11 mouse cellular contexts compared by ENCODE assay signal in genomic region chr15:89468577-89468976, GRCm38 (mm10). TPM values are rescaled to one million over a fixed set of nuclear protein-coding genes. Genes with fewer than 3 reads are reported as not detected.
DNase-seq lines count a peak whose midpoint lies in the region; ATAC-seq and TF ChIP-seq lines count a peak whose summit lies in the region.
"Had no signal": no experiment of that assay in that cellular context is flagged by ENCODE, and none has a peak within 500 bp of the region (broad histone marks: within the 10 kb centered on the region; RNA-seq: fewer than 3 reads in every experiment).

No protein-coding gene starts in this region.

- no peak for DNase-seq in gastrocnemius, adult 2 months
- DNase-seq in gastrocnemius, postnatal 4 days (ENCODE audit: low spot score in 2 of 2): no peak
- peak; percentile 22 for DNase-seq in lung, postnatal 10 days
- DNase-seq in lung, postnatal 25 days (ENCODE audit: low spot score): no peak
- DNase-seq in R1 (ENCODE audit: low read depth, low spot score): peak; percentile 75
- DNase-seq in adrenal gland, postnatal 4 days (ENCODE audit: low spot score in 2 of 2): no peak
- no peak for DNase-seq in thymus, adult 18-20 months
- DNase-seq: adrenal gland, adult 8-10 months; kidney, postnatal 25 days had no signal

- H3K27ac ChIP-seq in gastrocnemius, adult 2 months: no peak overlapping the region
- H3K27ac ChIP-seq: lung, embryonic 15.5 days had no signal

- peak; percentile 69 for TF ChIP-seq CTCF in gastrocnemius, adult 2 months (IDR thresholded peaks at IDR 0.05)

- intact Hi-C loops in gastrocnemius, adult 2 months (cut with DNase I): loop anchor here (5.0 kb wide), 2 partner anchors 39 to 96 kb away; partner anchors contain the start of gene Sco2

- ATAC-seq in monocyte, adult 5-6 weeks (replicated peaks; ENCODE audit: insufficient number of reproducible peaks, low FRiP score, low TSS enrichment, poor library complexity, severe bottlenecking): 0 out of 2 replicates have a peak, but pooled peaks have one; percentile 53

- H3K4me3 ChIP-seq in gastrocnemius, adult 2 months: no peak overlapping the region
- H3K4me3 ChIP-seq: lung, embryonic 15.5 days had no signal

RNA-seq across cellular contexts. Expression of gene Arsa, which starts 8.6 kb away (rescaled TPM):
- total RNA-seq in gastrocnemius, adult 2 months (2021): 1 to 10 TPM; 3.0 to 4.6 TPM
- total RNA-seq in gastrocnemius, postnatal 4 days (2021): 10 to 100 TPM; 13.6 to 15.2 TPM
- 11.2 to 12.6 TPM (median 11.7 TPM) in 3 replicates for total RNA-seq in monocyte, adult 5-6 weeks (2017)
- 10 to 100 TPM; 24.4 to 25.0 TPM for total RNA-seq in adrenal gland, postnatal 4 days (2021)

RNA-seq across cellular contexts. Expression of gene Mapk8ip2, which starts 14.9 kb away (rescaled TPM):
- total RNA-seq in gastrocnemius, adult 2 months (2021): under 1 TPM; 0.08 to 0.25 TPM
- under 1 TPM; 0.31 to 0.32 TPM for total RNA-seq in gastrocnemius, postnatal 4 days (2021)
- not detected in 3 replicates for total RNA-seq in monocyte, adult 5-6 weeks (2017)
- total RNA-seq in adrenal gland, postnatal 4 days (2021): 10 to 100 TPM; 20.4 to 22.1 TPM

RNA-seq across cellular contexts. Expression of gene Shank3, which starts 30.8 kb away (rescaled TPM):
- total RNA-seq in gastrocnemius, adult 2 months (2021): 10 to 100 TPM; 12.2 to 20.4 TPM
- 10 to 100 TPM; 30.4 to 35.7 TPM for total RNA-seq in gastrocnemius, postnatal 4 days (2021)
- not detected in 3 replicates for total RNA-seq in monocyte, adult 5-6 weeks (2017)
- 10 to 100 TPM; 58.7 to 66.0 TPM for total RNA-seq in adrenal gland, postnatal 4 days (2021)

RNA-seq across cellular contexts. Expression of gene Chkb, which starts 38.9 kb away (rescaled TPM):
- total RNA-seq in gastrocnemius, adult 2 months (2021): 10 to 100 TPM; 21.4 to 23.3 TPM
- 10 to 100 TPM; 35.8 to 51.0 TPM for total RNA-seq in gastrocnemius, postnatal 4 days (2021)
- total RNA-seq in monocyte, adult 5-6 weeks (2017): 95.3 to 120 TPM (median 95.5 TPM) in 3 replicates
- total RNA-seq in adrenal gland, postnatal 4 days (2021): 10 to 100 TPM; 87.1 to 87.7 TPM

RNA-seq across cellular contexts. Expression of gene Gm44502, which starts 39.1 kb away (rescaled TPM):
- total RNA-seq in gastrocnemius, adult 2 months (2021): 1 to 10 TPM in 1 of 2 experiments, under 1 TPM in 1; 0.87 to 2.0 TPM
- total RNA-seq in gastrocnemius, postnatal 4 days (2021): 1 to 10 TPM; 1.7 TPM
- 0.76 to 1.2 TPM in 2 of 3 replicates, not detected in the other for total RNA-seq in monocyte, adult 5-6 weeks (2017)
- 1 to 10 TPM in 1 of 2 experiments, under 1 TPM in 1; 0.84 to 1.9 TPM for total RNA-seq in adrenal gland, postnatal 4 days (2021)

Comparison
In these comparisons a context has a peak if more than half of its experiments do, and no peak if none do; other contexts are left out.
1. DNase-seq: peak in lung, postnatal 10 days (single experiment) and R1 (single experiment); none in gastrocnemius, adult 2 months (single experiment), gastrocnemius, postnatal 4 days (0 of 2), lung, postnatal 25 days (single experiment), adrenal gland, postnatal 4 days (0 of 2) and thymus, adult 18-20 months (0 of 2).
2. RNA of gene Mapk8ip2, which starts 14.9 kb away (total RNA-seq): 20.4 to 22.1 TPM in adrenal gland, postnatal 4 days; 0.31 to 0.32 TPM in gastrocnemius, postnatal 4 days, 0.08 to 0.25 TPM in gastrocnemius, adult 2 months and not detected in monocyte, adult 5-6 weeks; every median in the first group is over 10 times any median in the second.
3. RNA of gene Shank3, which starts 30.8 kb away (total RNA-seq): 58.7 to 66.0 TPM in adrenal gland, postnatal 4 days, 30.4 to 35.7 TPM in gastrocnemius, postnatal 4 days and 12.2 to 20.4 TPM in gastrocnemius, adult 2 months; not detected in monocyte, adult 5-6 weeks; every median in the first group is over 10 times any median in the second.